ENCODE assay signal across 8 mouse cellular contexts in the genomic region with DNA sequence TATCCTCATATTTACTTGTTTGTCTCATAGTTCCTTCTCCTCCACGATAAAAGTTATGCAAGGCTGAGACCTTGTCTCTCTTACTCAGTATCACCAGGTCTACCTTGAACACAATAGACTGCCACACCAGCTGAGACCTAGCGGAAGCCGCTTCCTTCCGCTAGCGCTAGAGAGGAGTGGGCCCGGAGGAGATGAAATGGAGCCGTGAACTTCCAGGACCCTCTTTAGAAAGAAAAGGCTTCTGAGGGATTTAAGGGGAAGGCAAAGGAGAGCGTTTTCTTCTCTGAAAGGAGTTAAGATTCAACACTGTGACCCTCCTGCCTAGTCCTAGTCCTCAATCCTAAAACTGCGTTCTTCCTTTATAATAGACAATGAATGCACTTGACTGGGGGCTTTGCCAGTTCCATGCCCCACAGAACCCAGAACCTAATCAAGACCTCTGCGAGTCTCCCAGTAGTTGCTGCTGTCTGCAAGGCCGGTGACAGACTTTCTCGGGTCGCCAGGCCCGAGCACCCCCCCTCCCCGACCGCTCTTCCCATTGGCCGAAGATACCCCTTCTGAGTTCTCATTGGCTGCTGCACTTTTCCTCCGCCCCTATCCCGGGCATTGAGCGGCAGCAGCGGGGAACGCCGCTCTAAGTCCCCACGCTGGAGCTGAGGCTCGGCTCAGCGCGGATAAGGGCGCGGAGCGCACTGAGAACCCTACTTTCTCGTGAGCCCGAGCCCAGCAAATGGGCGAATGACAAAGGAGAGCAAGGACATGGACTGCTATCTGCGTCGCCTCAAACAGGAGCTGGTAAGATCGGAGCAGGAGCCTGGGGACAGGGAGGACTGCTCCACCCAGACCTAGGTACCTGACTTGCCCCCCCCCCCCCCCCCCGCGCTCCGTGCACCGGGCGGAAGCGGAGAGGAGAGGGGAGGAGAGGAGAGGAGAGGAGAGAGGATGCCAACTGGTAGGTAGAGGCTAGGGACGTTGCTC. TPM values are rescaled to one million over a fixed set of nuclear protein-coding genes. Genes with fewer than 3 reads are reported as not detected.
DNase-seq lines count a peak whose midpoint lies in the region; ATAC-seq and TF ChIP-seq lines count a peak whose summit lies in the region.

Gene Inka2, plus strand, starts transcription at position 569 of the 978 bp plus-strand sequence.

- peak within 1 kb of the TSS; percentile 100 for H3K4me2 ChIP-seq in limb, embryonic 13.5 days (replicated peaks)
- peak within 1 kb of the TSS; percentile 97 for H3K4me2 ChIP-seq in midbrain, embryonic 15.5 days

- peak within 1 kb of the TSS; percentile 78 for H3K27ac ChIP-seq in embryonic facial prominence, embryonic 10.5 days (replicated peaks)
- H3K27ac ChIP-seq in limb, embryonic 13.5 days, result no peak within 1 kb of the TSS
- H3K27ac ChIP-seq in midbrain, embryonic 15.5 days, result peak within 1 kb of the TSS; percentile 35; the same call in 1 of the 2 replicates
- peak within 1 kb of the TSS; percentile 54 for H3K27ac ChIP-seq in spleen, adult 2 months (ENCODE audit: insufficient read depth, low read length)

- ATAC-seq in limb, embryonic 13.5 days (ENCODE audit: low FRiP score, low read depth), result peak; percentile 95
- ATAC-seq in midbrain, embryonic 15.5 days (replicated peaks), result peak; percentile 98

- peaks cover 70% of the 10 kb centered on the region for H3K4me1 ChIP-seq in embryonic facial prominence, embryonic 10.5 days
- H3K4me1 ChIP-seq in limb, embryonic 13.5 days, result peaks cover 22% of the 10 kb centered on the region
- H3K4me1 ChIP-seq in midbrain, embryonic 15.5 days, result peaks cover 21% of the 10 kb centered on the region
- peaks cover 7% of the 10 kb centered on the region for H3K4me1 ChIP-seq in spleen, adult 2 months (ENCODE audit: control insufficient read depth, insufficient read depth, insufficient read length)

- DNase-seq in 3T3-L1 (ENCODE audit: low read depth, low spot score), result peak; percentile 83
- peak; percentile 89 for DNase-seq in adrenal gland, postnatal 14 days
- DNase-seq in embryonic facial prominence, embryonic 10.5 days (ENCODE audit: low spot score), result peak; percentile 89
- DNase-seq in heart, adult 11 months, result peak; percentile 100
- DNase-seq in kidney, adult 11 months, result peak; percentile 67
- peak in 1 of 2 experiments; percentile 55 for DNase-seq in spleen, adult 2 months (ENCODE audit: low read depth in 1 of 2, low spot score in 2 of 2)

- H3K27me3 ChIP-seq in embryonic facial prominence, embryonic 10.5 days (replicated peaks; ENCODE audit: low read depth, poor library complexity, severe bottlenecking), result peaks cover 57% of the 10 kb centered on the region
- H3K27me3 ChIP-seq in limb, embryonic 13.5 days, result peaks cover 47% of the 10 kb centered on the region
- H3K27me3 ChIP-seq in midbrain, embryonic 15.5 days (replicated peaks), result peaks cover 14% of the 10 kb centered on the region
- H3K27me3 ChIP-seq in spleen, adult 2 months (ENCODE audit: control insufficient read depth, insufficient read depth, low read length), result no peaks in the 10 kb centered on the region

- no peak for TF ChIP-seq POLR2A in spleen, adult 2 months (IDR thresholded peaks at IDR 0.05; ENCODE audit: low read depth, low read length)

- 2% methylated on average over 42 of the region's 43 CpGs for WGBS in embryonic facial prominence, embryonic 10.5 days
- WGBS in limb, embryonic 13.5 days, result 3% methylated on average over 40 of the region's 43 CpGs
- 2% methylated on average over 42 of the region's 43 CpGs for WGBS in midbrain, embryonic 15.5 days
- WGBS in spleen, adult 2 months, result 11% methylated on average over 39 of the region's 43 CpGs

- no peak for TF ChIP-seq CTCF in spleen, adult 2 months (IDR thresholded peaks at IDR 0.05; ENCODE audit: extremely low read depth, insufficient read depth, insufficient read length, insufficient replicate concordance)

- no peaks in the 10 kb centered on the region for H3K9me3 ChIP-seq in embryonic facial prominence, embryonic 10.5 days
- H3K9me3 ChIP-seq in limb, embryonic 13.5 days, result no peaks in the 10 kb centered on the region
- no peaks in the 10 kb centered on the region for H3K9me3 ChIP-seq in midbrain, embryonic 15.5 days

- H3K4me3 ChIP-seq in embryonic facial prominence, embryonic 10.5 days, result peak within 1 kb of the TSS; percentile 78
- H3K4me3 ChIP-seq in limb, embryonic 13.5 days, result peak within 1 kb of the TSS; percentile 56
- H3K4me3 ChIP-seq in midbrain, embryonic 15.5 days, result peak within 1 kb of the TSS; percentile 49
- peak within 1 kb of the TSS; percentile 75 for H3K4me3 ChIP-seq in spleen, adult 2 months (ENCODE audit: extremely low read depth, insufficient read depth, insufficient read length)

- peak within 1 kb of the TSS; percentile 72 for H3K9ac ChIP-seq in limb, embryonic 13.5 days
- peak within 1 kb of the TSS; percentile 41 for H3K9ac ChIP-seq in midbrain, embryonic 15.5 days

- no peaks in the 10 kb centered on the region for H3K36me3 ChIP-seq in embryonic facial prominence, embryonic 10.5 days (replicated peaks)
- H3K36me3 ChIP-seq in limb, embryonic 13.5 days, result no peaks in the 10 kb centered on the region
- H3K36me3 ChIP-seq in midbrain, embryonic 15.5 days (replicated peaks), result no peaks in the 10 kb centered on the region
- H3K36me3 ChIP-seq in spleen, adult 2 months (ENCODE audit: control insufficient read depth, insufficient read depth, low read length), result no peaks in the 10 kb centered on the region

RNA-seq across cellular contexts. Expression of gene Inka2, which starts in this region (rescaled TPM):
- 4.8 and 5.1 TPM in 2 replicates for total RNA-seq in adrenal gland, postnatal 14 days (2021)
- polyA plus RNA-seq in embryonic facial prominence, embryonic 10.5 days (2016; fragmentation: Nextera tagmentation; extraction: Ambion mirVana), result 3.4 and 3.6 TPM in 2 replicates
- polyA plus RNA-seq in limb, embryonic 13.5 days (2015; fragmentation: Nextera tagmentation; extraction: Ambion mirVana), result 2.1 and 2.5 TPM in 2 replicates
- 4.8 and 6.0 TPM in 2 replicates for polyA plus RNA-seq in midbrain, embryonic 15.5 days (2015; fragmentation: Nextera tagmentation; extraction: Ambion mirVana)
- 0.66 and 0.68 TPM in 2 replicates for polyA plus RNA-seq in spleen, adult 2 months (2012; rRNA removed)
